Mouse (Mus musculus): ENCODE results near the gene Slc31a2.

- TF ChIP-seq GATA1 (IDR thresholded peaks at IDR 0.05; ENCODE audit: borderline replicate concordance, low read length) (no peak), FLI1 (IDR thresholded peaks at IDR 0.05; ENCODE audit: low read length) (no peak)
Measured at GRCm38 (mm10) chr4:62293219-62293861, 31.0 kb downstream of the Slc31a2 start.

All from megakaryocyte, embryonic 14.5 days (primary cell).